Mouse (Mus musculus) kidney, adult 2 months (tissue): ENCODE results near the gene Mrpl42. TPM values are rescaled to one million over a fixed set of nuclear protein-coding genes. Genes with fewer than 3 reads are reported as not detected.

ENCODE experiments used
- DNase-seq: peaks from one replicate; pipeline ENCODE4 v3.0.0; 2021
- H3K27ac ChIP-seq: fragments of 200-500 bp; 2 replicates; pipeline ENCODE4 v1.5.1; 2012; ENCODE audit warnings: low read depth, low read length, control low read depth, inconsistent platforms; ENCODE audit not compliant: insufficient read depth
- H3K27me3 ChIP-seq: fragments of 200-500 bp; replicated peaks from 2 replicates; pipeline ENCODE4 v1.6.1; 2012; ENCODE audit warnings: mild to moderate bottlenecking, moderate library complexity, low read length, inconsistent platforms; ENCODE audit not compliant: control insufficient read depth, insufficient read depth
- H3K36me3 ChIP-seq: fragments of 200-500 bp; 2 replicates; pipeline ENCODE4 v1.6.1; 2012; ENCODE audit warnings: mild to moderate bottlenecking, moderate library complexity, low read length, inconsistent platforms; ENCODE audit not compliant: control insufficient read depth, insufficient read depth
- H3K4me1 ChIP-seq: fragments of 200-500 bp; 2 replicates; pipeline ENCODE4 v1.6.1; 2011; ENCODE audit warnings: low read length; ENCODE audit not compliant: control insufficient read depth, insufficient read depth
- H3K4me3 ChIP-seq: fragments of 200-500 bp; 2 replicates; pipeline ENCODE4 v1.5.1; 2011; ENCODE audit warnings: mild to moderate bottlenecking, low read depth, low read length, control low read depth; ENCODE audit not compliant: insufficient read depth
- CTCF ChIP-seq: fragments of 200-500 bp; conservative IDR thresholded peaks from 2 replicates; pipeline ENCODE4 v1.5.1; 2011; ENCODE audit warnings: low read depth, mild to moderate bottlenecking, control low read depth, low read length, moderate library complexity, mixed read lengths; ENCODE audit not compliant: insufficient read depth, insufficient read length
- POLR2A ChIP-seq: fragments of 200-500 bp; IDR thresholded peaks from one replicate; pipeline ENCODE4 v1.6.1; 2011; ENCODE audit warnings: low read depth, low read length, control low read depth
- WGBS: fragments of 180-500 bp; shearing (Covaris S2); methylation state at CpG from one replicate; pipeline ENCODE4 v1.1.7; 2018; 5-methylcytosine and 5-hydroxymethylcytosine counted together
- polyA plus RNA-seq: library from polyadenylated mRNA; depleted of rRNA; stranded (reverse); fragments of >200 nt; gene quantifications from 2 replicates; pipeline ENCODE4 v1.2.3, GENCODE M21; 2012

The Mrpl42 gene
- polyA plus RNA-seq, 1 experiment, result 322 TPM

DNA sequence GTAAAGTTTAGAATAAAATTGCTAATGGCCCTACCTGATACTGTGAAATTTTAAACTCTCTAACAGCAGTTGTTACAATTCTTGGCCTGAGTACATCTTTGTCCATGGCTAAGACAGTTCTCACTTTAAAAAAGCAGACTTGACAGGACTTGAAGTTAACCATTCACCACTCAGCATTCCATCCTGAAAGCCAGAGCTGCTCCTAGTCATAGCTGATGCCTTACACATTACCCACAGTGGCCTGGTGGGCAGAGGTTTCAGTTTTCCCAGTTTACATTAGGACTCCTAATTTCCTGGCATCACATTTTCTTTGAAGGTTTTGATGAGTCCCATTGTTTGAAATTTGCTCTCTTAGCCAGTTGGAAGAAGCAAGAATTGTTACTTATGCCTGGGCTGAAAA lies 42.3 kb upstream of the Mrpl42 start:
- Histone ChIP-seq H3K4me3 (no peak overlapping the region), H3K4me1 (peaks cover 29% of the 10 kb centered on the region), H3K27ac (peak overlapping the region; percentile 19), H3K27me3 (no peaks in the 10 kb centered on the region), H3K36me3 (peaks cover 14% of the 10 kb centered on the region)
- no peak for TF ChIP-seq POLR2A
- TF ChIP-seq CTCF, result no peak
- DNase-seq, result peak; percentile 82

DNA sequence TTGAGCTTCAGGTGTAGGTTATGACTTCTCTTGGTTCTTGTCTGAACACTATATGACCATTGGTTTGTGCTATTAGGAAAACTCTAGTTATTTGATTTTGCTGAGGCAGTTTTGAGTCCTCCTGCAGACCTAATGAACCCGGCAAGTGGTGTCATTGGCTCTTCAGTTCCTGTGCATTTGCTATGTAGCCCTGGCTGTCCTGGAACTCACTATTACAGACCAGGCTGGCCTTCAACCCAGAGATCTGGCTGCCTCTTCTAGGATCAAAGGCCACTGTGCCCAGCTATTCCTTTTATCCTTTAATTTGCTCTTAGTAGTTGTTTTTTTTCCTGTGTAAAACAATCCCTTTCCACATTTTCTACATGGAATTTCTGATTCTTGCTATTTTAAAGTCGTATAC lies 41.6 kb upstream of the Mrpl42 start:
- Histone ChIP-seq H3K27ac (peak overlapping the region; percentile 63; the same call in 1 of the 2 replicates), H3K4me3 (no peak overlapping the region), H3K36me3 (peaks cover 11% of the 10 kb centered on the region), H3K4me1 (peaks cover 25% of the 10 kb centered on the region), H3K27me3 (no peaks in the 10 kb centered on the region)
- WGBS, result 66% methylated on average over 2 of the region's 2 CpGs
- no peak for TF ChIP-seq CTCF
- no peak for TF ChIP-seq POLR2A
- peak; percentile 50 for DNase-seq

DNA sequence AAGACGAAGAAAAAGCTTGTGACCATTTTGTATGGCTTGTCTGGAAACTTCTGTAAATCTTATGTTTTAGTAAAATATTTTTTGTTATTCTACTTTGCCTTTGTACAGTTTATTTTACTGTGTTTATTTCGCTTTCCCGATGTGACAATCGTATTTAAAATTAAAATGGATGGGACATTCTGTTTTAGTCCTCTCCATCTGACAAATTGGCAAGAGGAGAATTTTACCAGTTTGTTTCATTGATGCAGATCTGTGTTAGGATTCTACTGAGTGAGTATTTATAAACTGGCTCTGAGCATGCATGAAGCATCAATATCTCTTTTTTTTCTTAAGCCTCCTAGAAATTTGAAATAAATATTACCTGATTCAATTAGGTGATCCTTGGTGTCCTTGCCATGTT lies 41.2 kb upstream of the Mrpl42 start:
- DNase-seq, result no peak
- Histone ChIP-seq H3K4me3 (no peak overlapping the region), H3K27ac (peak overlapping the region; percentile 63; the same call in 1 of the 2 replicates), H3K36me3 (peaks cover 6% of the 10 kb centered on the region; the same call in 1 of the 2 replicates), H3K4me1 (peaks cover 21% of the 10 kb centered on the region), H3K27me3 (no peaks in the 10 kb centered on the region)
- no peak for TF ChIP-seq POLR2A
- no peak for TF ChIP-seq CTCF
- 80% methylated on average over 4 of the region's 4 CpGs for WGBS

- WGBS, result 75% methylated on average over 3 of the region's 3 CpGs
- TF ChIP-seq CTCF (no peak), POLR2A (no peak)
- Histone ChIP-seq H3K4me3 (no peak overlapping the region), H3K27me3 (no peaks in the 10 kb centered on the region), H3K27ac (no peak overlapping the region), H3K36me3 (no peaks in the 10 kb centered on the region), H3K4me1 (peaks cover 16% of the 10 kb centered on the region; the same call in 1 of the 2 replicates)
- DNase-seq, result no peak
Measured at GRCm38 (mm10) chr10:95539841-95540240, 38.1 kb upstream of the Mrpl42 start.

GRCm38 (mm10) chr10:95539260-95539659 lies 37.5 kb upstream of the Mrpl42 start:
- Histone ChIP-seq H3K27ac (no peak overlapping the region), H3K4me1 (peaks cover 10% of the 10 kb centered on the region; the same call in 1 of the 2 replicates), H3K4me3 (no peak overlapping the region), H3K36me3 (no peaks in the 10 kb centered on the region), H3K27me3 (no peaks in the 10 kb centered on the region)
- no peak for TF ChIP-seq CTCF
- TF ChIP-seq POLR2A, result no peak
- 50% methylated on average over 3 of the region's 3 CpGs for WGBS
- DNase-seq, result no peak

- TF ChIP-seq POLR2A (no peak), CTCF (no peak)
- peaks cover 16% of the 10 kb centered on the region for H3K4me1 ChIP-seq
- WGBS, result 86% methylated on average over 6 of the region's 6 CpGs
- no peak overlapping the region for H3K27ac ChIP-seq
- H3K27me3 ChIP-seq, result no peaks in the 10 kb centered on the region
- H3K4me3 ChIP-seq, result no peak overlapping the region
- DNase-seq, result no peak
- H3K36me3 ChIP-seq, result no peaks in the 10 kb centered on the region
Measured at GRCm38 (mm10) chr10:95536222-95536541, 34.4 kb upstream of the Mrpl42 start.

GRCm38 (mm10) chr10:95535399-95536221 lies 33.9 kb upstream of the Mrpl42 start:
- TF ChIP-seq CTCF (no peak), POLR2A (no peak)
- Histone ChIP-seq H3K27me3 (no peaks in the 10 kb centered on the region), H3K27ac (no peak overlapping the region), H3K4me1 (peaks cover 18% of the 10 kb centered on the region), H3K4me3 (no peak overlapping the region), H3K36me3 (no peaks in the 10 kb centered on the region)
- 73% methylated on average over 8 of the region's 8 CpGs for WGBS
- DNase-seq, result no peak
